Mouse (Mus musculus) 416B (cell line): Measurements from ENCODE around the gene Chadl.

ENCODE experiments used
- DNase-seq: peaks from one replicate; pipeline ENCODE4 v3.0.0; 2011; ENCODE audit warnings: low read depth

Gene Chadl

DNA sequence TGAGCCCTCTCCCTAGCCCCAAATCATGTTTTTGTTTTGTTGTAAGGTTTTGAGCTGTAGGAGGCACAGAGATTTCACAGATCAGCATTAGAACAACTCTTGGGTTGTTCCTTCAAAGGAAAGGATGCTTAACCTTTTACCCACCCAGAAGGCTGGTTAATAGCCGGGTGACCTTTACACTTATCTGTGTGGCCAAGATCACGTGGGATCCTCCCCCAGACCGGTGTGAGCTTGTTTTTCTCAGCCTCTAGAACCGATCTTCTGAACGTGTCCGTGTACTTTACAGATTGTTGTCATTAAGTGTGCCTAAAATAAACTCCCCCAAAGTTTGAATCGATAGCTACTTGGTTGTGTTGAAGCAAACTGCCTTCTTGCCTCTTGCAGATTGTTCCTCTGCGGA is 3.5 kb upstream of the Chadl start:
- DNase-seq, result no peak

- DNase-seq, result no peak
Measured at GRCm38 (mm10) chr15:81700161-81700560, 3.1 kb upstream of the Chadl start.

GRCm38 (mm10) chr15:81698532-81698931 is 1.4 kb upstream of the Chadl start:
- peak; percentile 74 for DNase-seq

- peak; percentile 75 for DNase-seq
Measured at GRCm38 (mm10) chr15:81697847-81698246, 760 bp upstream of the Chadl start.

DNA sequence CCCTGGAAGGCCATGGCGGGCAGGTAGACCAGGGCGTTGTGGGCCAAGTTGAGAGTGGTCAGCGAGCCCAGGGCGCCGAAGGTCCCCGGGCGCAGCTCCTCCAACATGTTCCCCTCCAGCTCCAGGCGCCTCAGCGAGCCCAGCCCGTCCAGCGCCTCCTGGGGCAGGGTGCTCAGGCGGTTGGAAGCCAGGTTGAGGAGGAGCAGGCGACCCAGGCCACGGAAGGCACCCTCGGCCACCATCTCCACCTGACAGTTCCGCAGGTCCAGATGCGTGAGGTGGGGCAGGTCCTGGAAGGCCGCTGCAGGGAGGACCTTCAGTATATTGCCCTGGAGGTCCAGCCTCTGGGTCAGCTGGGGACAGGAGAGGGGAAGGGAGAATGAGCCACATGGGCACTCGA is 2.2 kb downstream of the Chadl start:
- no peak for DNase-seq

DNA sequence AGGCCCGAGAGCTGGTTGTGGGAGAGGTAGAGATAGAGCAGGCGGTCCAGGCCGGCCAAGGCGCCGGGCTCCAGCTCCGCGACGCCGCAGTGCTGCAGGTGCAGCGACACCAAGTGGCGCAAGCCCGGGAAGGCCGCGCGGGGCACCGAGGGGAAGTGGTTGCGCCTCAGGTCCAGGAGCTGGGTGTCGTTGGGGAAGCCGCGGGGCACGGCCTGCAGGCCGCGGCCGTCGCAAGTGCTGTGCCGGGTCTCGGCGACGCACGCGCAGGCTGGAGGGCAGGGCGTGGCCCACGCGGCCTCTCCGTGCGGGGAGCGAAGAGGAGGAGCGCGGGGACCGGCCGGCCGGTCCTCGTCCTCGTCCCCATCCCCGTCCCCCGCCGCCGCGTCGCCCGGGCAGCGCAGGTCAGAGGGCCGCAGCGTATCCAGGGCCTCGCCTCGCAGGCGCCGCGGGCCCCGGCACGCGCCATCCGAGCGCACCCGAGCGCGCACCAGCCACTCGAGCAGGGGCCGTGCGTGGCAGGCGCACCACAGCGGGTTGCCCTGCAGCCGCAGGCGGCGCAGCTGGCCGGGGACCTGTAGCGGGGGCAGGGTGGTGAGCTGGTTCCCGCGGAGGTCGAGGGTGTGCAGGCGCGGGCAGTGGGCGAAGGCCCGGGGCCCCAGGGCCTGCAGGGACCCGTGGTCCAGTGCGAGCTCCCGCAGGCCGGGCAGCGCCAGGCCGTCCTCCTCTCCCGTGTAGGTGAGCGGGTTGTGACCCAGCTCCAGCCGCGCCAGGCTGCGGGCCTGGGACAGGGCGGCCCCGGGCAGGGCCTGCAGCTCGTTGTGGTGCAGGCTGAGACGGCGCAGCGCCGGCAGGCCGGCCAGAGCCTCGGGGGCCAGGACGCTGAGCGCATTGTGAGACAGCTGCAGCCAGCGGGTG is 2.9 kb downstream of the Chadl start:
- no peak for DNase-seq

DNA sequence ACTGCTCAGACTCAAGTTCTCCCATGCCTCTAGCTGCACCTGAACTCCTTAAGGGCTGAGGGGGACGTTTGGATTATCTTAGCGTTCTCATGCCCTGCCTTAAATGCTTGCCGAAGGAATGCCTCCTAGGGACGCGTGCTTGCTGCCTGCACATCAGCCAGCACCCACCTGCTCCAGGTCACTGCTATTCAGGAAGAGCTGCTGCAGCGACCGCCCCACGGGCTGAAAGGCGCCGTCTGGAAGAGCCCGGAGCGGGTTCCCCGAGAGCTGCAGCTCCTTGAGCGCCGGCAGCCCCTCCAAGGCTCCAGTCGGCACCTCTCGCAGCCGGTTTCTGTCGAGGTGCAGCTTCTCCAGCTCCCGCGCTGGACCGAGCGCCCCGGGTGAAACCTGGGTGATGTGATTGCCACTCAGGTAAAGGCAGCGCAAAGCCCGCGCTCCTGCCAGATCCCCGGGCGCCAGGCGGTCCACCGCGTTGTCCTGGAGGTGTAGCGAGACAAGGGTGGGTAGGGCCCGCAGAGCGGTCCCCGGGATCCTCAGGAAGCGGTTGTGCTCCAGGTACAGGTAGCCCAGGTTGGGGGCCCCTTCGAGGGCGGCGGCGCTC is 3.6 kb downstream of the Chadl start:
- DNase-seq, result no peak

- DNase-seq, result no peak
Measured at GRCm38 (mm10) chr15:81680301-81680805, 16.7 kb downstream of the Chadl start.

DNA sequence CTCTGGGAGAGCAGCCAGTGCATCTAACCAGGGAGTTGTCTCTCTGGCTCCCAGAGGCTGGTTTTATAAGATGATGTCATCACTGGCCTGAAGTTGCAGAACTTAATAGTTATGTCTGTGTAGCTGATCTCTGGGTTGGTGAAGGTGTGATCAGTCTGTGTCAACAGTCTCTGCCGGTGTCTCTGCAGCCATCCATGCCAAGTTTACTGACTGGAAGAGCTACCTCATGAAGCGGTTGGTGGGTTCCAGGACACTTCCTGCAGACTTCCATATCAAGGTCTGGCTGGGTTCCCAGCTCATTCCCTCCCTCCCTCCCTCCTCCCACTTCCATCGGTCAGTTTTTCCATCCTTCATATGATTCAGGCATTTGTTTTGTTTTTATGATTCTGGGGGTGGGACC is 20.4 kb downstream of the Chadl start:
- no peak for DNase-seq

DNA sequence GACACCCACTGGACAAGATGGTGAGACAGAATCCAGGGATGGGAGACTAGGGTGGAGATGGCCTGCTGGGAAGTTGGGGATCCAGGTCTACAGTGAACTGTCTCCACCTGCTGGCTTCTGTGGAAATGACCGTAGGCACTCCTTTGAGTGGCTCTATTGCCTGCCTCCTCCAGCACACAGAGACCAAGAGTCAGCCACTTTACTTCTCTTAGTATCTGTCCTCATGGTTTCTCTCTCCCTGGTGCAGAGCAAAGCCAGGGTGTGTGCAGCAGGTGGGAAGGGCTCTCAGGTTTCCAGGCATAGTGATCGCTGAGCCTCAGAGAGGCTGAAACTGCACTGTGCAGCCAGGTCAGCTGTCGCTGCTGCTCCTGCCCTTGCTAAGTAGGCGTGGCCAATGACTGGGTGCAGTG is 26.9 kb downstream of the Chadl start:
- peak; percentile 67 for DNase-seq

GRCm38 (mm10) chr15:81666957-81667356 is 30.1 kb downstream of the Chadl start:
- peak; percentile 24 for DNase-seq

GRCm38 (mm10) chr15:81663697-81664561 is 33.2 kb downstream of the Chadl start, which contains the start of gene L3mbtl2:
Gene L3mbtl2 (plus strand): TSS chr15:81663889.
- DNase-seq, result peak; percentile 93

DNA sequence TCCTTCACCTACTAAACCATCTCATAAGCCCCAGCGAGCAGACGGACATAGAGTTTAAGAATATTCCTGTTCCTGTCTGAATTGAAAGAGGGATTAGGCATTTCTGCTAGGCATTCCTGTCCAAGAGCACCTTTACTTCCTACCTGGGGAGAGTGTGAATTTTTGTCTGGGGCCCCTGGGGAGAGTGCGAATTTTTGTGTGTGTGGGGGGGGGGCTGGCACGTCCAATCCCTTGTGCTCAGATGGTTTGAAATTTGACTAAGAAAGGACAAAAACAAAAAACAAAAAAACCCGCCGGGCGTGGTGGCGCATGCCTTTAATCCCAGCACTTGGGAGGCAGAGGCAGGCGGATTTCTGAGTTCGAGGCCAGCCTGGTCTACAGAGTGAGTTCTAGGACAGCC is 33.8 kb downstream of the Chadl start:
- DNase-seq, result no peak

- DNase-seq, result no peak
Measured at GRCm38 (mm10) chr15:81661701-81662100, 35.4 kb downstream of the Chadl start.

- no peak for DNase-seq
Measured at GRCm38 (mm10) chr15:81650636-81651035, 46.5 kb downstream of the Chadl start.

GRCm38 (mm10) chr15:81649516-81650455 is 47.3 kb downstream of the Chadl start:
- no peak for DNase-seq
